Mouse (Mus musculus) adrenal gland, postnatal 14 days (tissue): ENCODE measurements at regions not wholly inside any gene's neighbourhood (a gene's known extent, or its start where the extent isn't known, plus 50 kb on each side); places are given as distances from the start of the nearest gene placed in this dataset.

ENCODE experiments used
- DNase-seq: peaks from one replicate; pipeline ENCODE4 v3.0.0; 2021; ENCODE audit warnings: mixed read lengths

DNA sequence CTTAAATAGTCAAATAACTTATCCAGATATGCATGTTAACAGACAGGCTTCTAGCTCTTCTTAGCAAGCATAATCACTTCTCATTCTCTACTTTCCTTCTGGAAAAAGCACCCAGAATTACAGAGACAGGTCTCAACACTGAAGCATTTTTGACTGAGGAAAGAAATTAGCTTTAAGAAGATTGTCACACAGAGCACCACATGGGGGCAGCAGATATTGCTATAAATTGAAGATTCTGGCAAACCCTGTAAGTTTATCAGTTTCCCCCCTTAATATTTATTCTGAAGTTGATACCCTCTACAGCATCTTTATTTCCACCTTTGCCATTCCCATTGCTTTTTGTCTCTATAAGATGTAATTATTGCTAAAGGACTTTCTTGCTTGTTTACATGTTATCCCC is 83.4 kb upstream of the Lrrc4c start:
- DNase-seq, result peak; percentile 16

DNA sequence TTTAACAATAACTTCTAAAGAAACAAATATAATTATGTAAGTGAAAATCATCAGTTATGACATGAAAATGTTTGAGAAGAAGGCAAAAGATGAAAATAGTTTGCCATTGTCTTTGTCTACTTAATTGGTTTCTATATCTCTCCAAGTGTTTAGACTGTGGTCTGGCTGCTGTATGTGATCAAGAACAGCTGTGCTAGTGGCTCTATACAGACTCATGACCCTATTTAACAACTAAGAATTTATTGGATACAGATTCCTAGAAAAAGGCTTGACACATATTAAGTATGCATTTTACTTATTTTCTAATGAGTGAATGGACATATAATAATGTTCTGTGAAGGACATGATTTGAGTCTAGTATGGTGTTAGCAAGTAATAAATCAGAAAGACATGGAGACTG is 78.7 kb upstream of the Lrrc4c start:
- DNase-seq, result no peak

DNA sequence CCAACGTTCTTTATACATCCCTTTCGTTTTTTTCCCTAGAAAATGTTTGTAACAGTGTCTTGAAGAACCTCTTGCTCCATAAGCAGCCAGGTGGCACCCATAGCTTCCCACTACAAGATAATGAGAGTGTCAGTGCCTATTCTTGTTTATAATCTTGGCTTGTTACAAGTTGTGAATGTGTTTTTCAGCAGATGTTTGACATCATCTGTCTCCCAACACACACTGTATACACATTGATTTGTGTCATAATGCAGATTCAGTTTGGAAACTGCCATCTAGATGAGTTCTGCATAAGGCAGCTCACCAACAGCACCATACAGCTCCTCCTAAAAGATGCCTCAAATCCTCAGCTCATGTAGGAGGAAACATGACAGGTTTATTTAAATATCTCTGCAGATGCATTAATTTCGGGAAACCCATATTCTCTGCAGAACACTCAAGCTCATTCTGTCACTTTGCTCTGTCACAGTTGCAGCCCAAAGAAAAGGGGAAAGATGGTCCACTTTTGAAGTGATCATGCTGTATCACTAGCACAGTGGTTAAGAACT is 77.4 kb upstream of the Lrrc4c start:
- no peak for DNase-seq

DNA sequence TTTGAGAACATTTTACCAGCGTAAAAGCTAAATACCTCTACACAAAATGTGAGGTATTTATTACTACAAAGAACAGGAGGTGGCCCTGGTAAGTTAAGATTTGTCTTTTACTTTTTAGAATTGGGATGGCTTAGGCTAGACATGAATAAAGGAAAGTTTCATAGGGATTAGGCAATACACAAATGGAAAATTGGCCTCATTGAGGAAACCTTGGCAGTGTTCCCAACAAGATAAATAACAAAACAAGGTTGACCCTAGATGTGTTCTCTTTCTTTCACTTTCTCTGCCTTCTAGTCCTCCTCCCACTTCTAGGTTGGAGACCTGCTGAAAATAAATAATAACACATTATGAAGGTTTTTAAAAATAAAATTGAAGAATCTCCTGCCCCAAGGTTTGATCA is 64.3 kb upstream of the Lrrc4c start:
- DNase-seq, result peak; percentile 3

DNA sequence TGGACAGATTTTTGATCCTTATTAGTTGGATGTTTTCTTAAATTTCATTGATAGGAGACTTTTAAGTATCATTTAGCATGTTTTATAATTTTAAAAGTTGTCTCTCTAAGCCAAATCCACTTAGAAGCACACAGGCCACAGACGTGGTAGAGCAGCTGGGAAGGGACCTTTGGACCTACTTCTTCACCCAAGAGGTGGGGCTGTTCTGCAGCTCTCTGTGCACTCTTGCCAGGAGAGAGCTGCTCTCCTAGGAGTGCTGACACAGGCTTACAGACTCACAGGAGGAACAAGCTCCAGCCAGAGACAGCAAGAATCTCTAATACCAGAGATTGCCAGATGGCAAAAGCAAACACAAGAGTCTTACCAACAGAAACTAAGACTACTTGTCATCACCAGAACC is 61.5 kb upstream of the Lrrc4c start:
- DNase-seq, result peak; percentile 20
